Mouse (Mus musculus): ENCODE measurements around the gene Psmc3ip.

Psmc3ip gene

GRCm38 (mm10) chr11:101119131-101119760 lies 24.0 kb upstream of the Psmc3ip start:
- in situ Hi-C loops (cut with MboI, MseI) = no loop called here

- in situ Hi-C loops (cut with MboI, MseI) = no loop called here
Observed at GRCm38 (mm10) chr11:101118105-101118504, 22.9 kb upstream of the Psmc3ip start.

- in situ Hi-C loops (cut with MboI, MseI) = no loop called here
Observed at GRCm38 (mm10) chr11:101115564-101115963, 20.3 kb upstream of the Psmc3ip start.

GRCm38 (mm10) chr11:101112186-101112585 lies 16.9 kb upstream of the Psmc3ip start:
- in situ Hi-C loops (cut with MboI, MseI) = no loop called here

GRCm38 (mm10) chr11:101111178-101111577 lies 15.9 kb upstream of the Psmc3ip start:
- in situ Hi-C loops (cut with MboI, MseI) = no loop called here

- in situ Hi-C loops (cut with MboI, MseI) = no loop called here
Observed at GRCm38 (mm10) chr11:101110708-101111107, 15.5 kb upstream of the Psmc3ip start.

- in situ Hi-C loops (cut with MboI, MseI) = no loop called here
Observed at GRCm38 (mm10) chr11:101109351-101109750, 14.1 kb upstream of the Psmc3ip start.

- in situ Hi-C loops (cut with MboI, MseI) = no loop called here
Observed at GRCm38 (mm10) chr11:101103011-101103410, 7.8 kb upstream of the Psmc3ip start.

- in situ Hi-C loops (cut with MboI, MseI) = no loop called here
Observed at GRCm38 (mm10) chr11:101098231-101098630, 3.0 kb upstream of the Psmc3ip start.

- in situ Hi-C loops (cut with MboI, MseI) = no loop called here
Observed at GRCm38 (mm10) chr11:101094930-101095313, 314 bp downstream of the Psmc3ip start.

- in situ Hi-C loops (cut with MboI, MseI) = loop anchor here (5.0 kb wide), 1 partner anchor 32 kb away; no protein-coding TSS in a partner anchor
Observed at GRCm38 (mm10) chr11:101089931-101090330, 5.3 kb downstream of the Psmc3ip start.

- in situ Hi-C loops (cut with MboI, MseI) = loop anchor here (5.0 kb wide), 1 partner anchor 35 kb away; no protein-coding TSS in a partner anchor
Observed at GRCm38 (mm10) chr11:101087682-101088055, 7.6 kb downstream of the Psmc3ip start.

GRCm38 (mm10) chr11:101086756-101087681 lies 8.2 kb downstream of the Psmc3ip start, which contains the start of gene Mlx:
TSS of gene Mlx (plus strand) at chr11:101087277.
- in situ Hi-C loops (cut with MboI, MseI) = loop anchor here (5.0 kb wide), 1 partner anchor 35 kb away; no protein-coding TSS in a partner anchor

GRCm38 (mm10) chr11:101086323-101086674 lies 8.9 kb downstream of the Psmc3ip start:
- in situ Hi-C loops (cut with MboI, MseI) = loop anchor here (5.0 kb wide), 1 partner anchor 36 kb away; no protein-coding TSS in a partner anchor

GRCm38 (mm10) chr11:101085617-101086322 lies 9.5 kb downstream of the Psmc3ip start:
- in situ Hi-C loops (cut with MboI, MseI) = loop anchor here (5.0 kb wide), 1 partner anchor 37 kb away; no protein-coding TSS in a partner anchor

- in situ Hi-C loops (cut with MboI, MseI) = loop anchor here (5.0 kb wide), 1 partner anchor 37 kb away; no protein-coding TSS in a partner anchor
Observed at GRCm38 (mm10) chr11:101084811-101085210, 10.4 kb downstream of the Psmc3ip start.

- in situ Hi-C loops (cut with MboI, MseI) = no loop called here
Observed at GRCm38 (mm10) chr11:101084246-101084645, 11.0 kb downstream of the Psmc3ip start.

- in situ Hi-C loops (cut with MboI, MseI) = no loop called here
Observed at GRCm38 (mm10) chr11:101083083-101083697, 12.0 kb downstream of the Psmc3ip start.

GRCm38 (mm10) chr11:101082208-101083082 lies 12.8 kb downstream of the Psmc3ip start, which contains the start of gene Coasy:
TSS of gene Coasy (plus strand) at chr11:101082565.
- in situ Hi-C loops (cut with MboI, MseI) = no loop called here

- in situ Hi-C loops (cut with MboI, MseI) = no loop called here
Observed at GRCm38 (mm10) chr11:101081659-101082058, 13.6 kb downstream of the Psmc3ip start.
